Mouse (Mus musculus): Measurements from ENCODE around the gene Cnn2.

Gene Cnn2

DNA sequence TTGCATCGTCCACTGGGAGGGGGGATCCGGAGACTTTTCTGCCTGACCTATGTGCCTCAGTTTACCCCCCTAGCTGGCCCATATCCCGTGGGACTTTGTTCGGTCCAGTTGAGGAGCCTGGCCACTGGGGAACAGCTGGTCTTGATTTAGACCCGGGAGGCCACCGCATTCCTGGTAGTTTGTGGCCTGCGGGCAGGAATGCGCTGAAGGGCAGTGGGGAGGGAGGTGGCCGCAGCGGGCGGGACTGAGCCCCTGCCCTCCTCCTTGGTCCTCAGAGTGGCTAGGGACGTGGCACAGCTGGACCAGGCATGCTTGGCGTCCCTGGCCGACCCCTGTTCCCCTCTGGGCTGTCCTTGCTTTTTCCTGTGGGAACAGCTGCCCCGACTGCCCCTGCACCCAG is 1.5 kb downstream of the Cnn2 start:
- no peak for DNase-seq (ENCODE audit: low spot score in 2 of 2)

DNA sequence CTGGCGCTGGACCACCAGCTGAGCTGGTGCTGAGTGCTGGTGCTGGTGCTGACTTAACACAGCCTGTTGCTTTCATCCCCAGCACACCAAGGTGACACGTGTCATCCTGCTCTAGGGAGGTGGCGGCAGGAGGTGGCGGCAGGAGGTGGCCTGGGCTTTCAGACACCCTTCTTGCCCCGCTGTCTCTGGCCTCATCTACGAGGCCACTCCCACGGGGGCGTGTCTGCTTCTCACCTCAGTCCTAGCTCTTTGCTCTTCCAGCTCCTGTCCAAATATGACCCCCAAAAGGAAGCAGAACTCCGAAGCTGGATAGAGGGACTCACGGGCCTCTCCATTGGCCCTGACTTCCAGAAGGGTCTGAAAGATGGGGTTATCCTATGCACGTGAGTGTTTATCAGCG is 2.7 kb downstream of the Cnn2 start:
- DNase-seq (ENCODE audit: low spot score in 2 of 2), result no peak

DNA sequence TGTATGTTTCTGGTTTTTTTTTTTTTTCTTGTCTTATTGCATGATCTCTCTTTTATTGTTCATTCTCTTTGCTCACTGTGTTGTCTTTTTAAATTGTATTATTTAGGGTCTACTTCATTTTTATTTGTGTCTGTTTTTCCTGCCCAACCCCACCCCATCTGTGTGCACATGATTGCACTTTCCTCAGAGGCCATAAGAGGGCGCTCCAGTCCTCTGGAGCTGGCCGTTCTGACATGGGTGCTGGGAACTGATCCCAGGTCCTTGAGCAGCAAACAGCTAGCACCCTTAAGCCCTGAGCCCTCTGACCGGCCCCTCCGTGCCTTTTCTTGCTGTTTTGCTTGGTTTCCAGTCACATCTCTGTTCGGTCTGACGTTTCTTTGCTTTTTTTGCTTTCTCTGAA is 3.2 kb downstream of the Cnn2 start:
- no peak for DNase-seq (ENCODE audit: low spot score in 2 of 2)

DNA sequence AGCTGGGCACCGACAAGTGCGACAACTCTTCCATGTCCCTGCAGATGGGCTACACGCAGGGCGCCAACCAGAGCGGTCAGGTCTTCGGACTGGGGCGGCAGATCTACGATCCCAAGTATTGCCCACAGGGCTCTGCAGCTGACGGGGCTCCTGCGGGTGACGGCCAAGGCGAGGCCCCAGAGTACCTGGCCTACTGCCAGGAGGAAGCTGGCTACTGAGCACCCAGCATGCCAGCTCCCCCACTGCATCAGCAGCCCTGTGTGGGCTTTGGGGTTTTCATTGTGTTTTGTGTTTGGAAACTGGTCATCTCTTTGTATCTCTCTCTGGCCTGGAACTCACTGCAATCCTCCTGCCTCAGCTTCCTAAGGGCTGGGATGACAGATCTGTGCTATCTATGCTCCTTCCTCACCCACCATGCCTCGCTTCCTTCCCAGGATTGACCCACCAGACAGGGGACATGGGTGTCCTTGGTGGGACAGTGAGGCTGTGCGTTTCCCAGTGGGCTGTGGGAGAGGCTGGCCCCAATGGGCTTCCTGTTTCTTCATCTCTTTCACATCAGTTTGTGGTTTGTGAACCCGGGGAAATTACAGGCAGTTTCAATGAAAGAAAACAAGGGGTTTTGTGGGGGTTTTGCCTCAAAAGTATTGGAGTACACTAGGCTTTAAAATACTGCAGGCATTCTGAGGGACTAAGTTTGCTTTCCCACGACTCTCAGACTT is 6.2 kb downstream of the Cnn2 start:
- no peak for DNase-seq (ENCODE audit: low spot score in 2 of 2)

DNA sequence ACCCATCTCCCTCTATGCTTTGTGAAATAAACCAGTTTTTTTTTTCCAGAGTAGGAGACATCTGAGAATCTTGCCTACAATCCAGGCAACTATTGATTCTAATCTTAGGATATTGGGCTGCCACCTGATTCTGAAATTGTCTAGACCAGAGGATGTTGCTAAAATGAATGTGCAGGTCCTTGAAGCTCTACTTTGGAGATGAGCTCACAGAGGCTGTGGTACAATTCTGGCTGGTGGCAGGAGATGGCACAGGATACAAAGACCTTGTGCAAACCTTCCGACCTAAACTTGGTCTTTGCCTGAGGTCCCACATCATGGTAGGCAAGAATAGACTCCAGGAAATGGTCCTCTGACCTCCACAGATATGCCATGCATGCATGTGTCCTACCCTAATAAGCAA is 7.3 kb downstream of the Cnn2 start:
- DNase-seq (ENCODE audit: low spot score in 2 of 2), result no peak

DNA sequence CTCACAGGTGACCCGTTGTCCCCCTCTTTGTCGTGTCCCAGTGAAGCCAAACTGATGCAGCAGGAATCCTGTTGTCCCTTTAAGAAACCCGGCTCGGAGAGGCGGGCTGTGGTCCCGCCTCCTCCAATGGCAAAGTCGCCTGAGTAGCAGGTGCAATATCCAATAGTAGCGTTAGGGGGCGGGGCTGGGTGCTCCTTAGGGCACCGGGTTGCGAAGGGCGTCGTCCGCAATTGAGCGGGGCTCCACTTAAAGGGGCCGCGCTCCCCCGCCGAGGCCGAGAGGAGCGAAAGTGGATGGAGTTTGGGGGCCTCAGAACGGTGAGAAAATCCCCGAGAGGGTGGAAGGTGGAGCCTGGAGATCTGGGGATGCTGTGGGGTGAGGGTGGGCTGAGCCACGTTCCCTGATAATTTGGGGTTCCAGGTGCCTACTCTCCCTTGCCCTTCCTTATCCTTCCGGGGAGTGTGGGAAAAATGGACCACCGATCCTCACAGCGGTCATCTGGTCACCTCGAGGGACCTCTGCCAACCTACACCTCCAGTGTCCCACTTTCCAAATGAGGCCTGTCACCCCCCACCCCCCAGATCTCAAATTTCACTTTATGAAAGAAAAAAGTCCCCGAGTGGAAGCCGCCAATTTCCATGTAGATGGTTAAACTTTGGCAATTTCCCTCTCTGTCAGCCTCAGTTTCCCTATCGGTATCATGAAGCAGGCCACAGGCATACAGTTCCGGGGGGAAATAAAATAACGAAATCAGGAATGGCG is 8.1 kb downstream of the Cnn2 start, which contains the start of gene Abca7:
TSS of gene Abca7 (plus strand) at position 223 of the 762 bp plus-strand sequence.
- DNase-seq (ENCODE audit: low spot score in 2 of 2), result peak; percentile 95 to 97

DNA sequence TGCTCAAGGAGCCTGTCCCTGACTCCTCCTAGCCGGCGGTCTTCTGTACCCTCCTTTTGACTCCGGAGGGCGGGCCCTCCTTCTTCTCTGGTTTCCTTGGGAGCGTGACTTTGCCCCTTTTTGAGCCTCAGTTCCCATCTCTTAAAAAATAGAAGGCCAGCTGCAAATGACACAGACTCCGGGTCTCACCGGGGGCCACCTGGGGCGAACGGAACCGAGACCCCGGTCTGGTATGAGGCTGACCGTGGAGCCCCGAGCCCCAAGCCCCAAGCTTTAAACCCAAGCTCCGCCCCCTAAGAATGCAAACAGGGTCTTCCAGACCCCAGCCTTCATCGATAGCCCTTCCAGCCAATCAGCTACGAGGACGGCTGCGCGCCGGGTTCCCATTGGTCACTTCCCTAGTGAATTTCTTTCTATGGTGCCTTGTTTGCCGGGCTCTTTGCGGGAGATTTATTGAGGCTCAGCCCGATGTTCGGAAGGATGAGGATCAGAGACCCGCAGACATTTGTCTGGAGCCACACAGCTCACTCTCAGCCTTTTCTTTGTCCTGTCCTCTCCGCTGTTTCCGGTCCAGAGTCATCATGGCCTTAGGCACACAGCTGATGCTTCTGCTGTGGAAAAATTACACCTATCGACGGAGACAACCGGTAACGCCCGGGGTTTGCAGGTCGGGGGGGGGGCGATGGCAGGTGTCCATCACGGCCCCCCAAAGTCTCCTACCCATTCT is 8.8 kb downstream of the Cnn2 start:
- DNase-seq (ENCODE audit: low spot score in 2 of 2), result peak; percentile 73 to 79

DNA sequence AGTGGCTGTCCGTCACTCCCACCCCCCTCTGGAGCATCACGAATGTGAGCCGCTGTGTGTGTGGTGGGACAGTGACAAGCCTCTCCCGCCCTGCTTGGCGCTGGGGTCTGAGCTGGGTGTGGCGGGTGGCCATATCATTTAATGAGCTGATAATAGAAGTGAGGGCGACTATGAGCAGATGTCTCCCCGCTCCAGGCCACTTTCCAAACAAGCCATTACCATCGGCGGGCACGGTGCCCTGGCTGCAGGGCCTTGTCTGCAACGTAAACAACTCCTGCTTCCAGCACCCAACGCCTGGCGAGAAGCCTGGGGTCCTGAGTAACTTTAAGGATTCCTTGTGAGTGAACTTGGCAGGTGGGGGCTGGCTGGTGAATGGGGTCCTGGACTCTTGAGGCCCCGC is 9.4 kb downstream of the Cnn2 start:
- no peak for DNase-seq (ENCODE audit: low spot score in 2 of 2)

DNA sequence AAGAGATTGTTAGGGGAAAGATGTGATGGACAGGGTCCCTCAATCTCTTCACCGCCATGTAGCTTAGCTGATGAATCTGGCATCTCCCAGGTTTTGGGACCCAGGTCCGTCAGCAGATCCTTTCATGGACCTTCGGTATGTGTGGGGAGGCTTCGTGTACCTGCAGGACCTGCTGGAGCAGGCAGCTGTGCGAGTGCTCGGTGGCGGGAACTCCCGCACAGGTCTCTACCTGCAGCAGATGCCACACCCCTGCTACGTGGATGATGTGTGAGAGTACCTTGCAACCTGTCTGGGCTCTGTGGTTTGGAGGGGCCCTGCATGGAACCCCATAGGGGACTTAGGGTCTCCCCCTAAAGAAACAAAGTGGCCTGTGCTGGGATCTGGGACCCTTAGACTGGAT is 13.6 kb downstream of the Cnn2 start:
- DNase-seq (ENCODE audit: low spot score in 2 of 2), result no peak

DNA sequence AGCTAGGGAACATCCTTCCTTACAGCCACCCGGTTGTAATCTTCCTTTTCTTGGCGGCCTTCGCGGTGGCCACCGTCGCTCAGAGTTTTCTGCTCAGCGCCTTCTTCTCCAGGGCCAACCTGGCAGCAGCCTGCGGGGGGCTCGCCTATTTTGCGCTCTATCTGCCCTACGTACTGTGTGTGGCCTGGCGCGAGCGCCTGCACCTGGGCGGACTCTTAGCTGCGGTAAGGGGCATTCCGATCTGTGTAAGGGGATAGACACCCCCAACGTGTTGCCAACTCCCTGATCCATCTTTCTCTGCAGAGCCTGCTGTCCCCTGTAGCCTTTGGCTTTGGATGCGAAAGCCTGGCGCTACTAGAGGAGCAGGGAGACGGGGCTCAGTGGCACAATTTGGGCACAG is 14.4 kb downstream of the Cnn2 start:
- no peak for DNase-seq (ENCODE audit: low spot score in 2 of 2)

DNA sequence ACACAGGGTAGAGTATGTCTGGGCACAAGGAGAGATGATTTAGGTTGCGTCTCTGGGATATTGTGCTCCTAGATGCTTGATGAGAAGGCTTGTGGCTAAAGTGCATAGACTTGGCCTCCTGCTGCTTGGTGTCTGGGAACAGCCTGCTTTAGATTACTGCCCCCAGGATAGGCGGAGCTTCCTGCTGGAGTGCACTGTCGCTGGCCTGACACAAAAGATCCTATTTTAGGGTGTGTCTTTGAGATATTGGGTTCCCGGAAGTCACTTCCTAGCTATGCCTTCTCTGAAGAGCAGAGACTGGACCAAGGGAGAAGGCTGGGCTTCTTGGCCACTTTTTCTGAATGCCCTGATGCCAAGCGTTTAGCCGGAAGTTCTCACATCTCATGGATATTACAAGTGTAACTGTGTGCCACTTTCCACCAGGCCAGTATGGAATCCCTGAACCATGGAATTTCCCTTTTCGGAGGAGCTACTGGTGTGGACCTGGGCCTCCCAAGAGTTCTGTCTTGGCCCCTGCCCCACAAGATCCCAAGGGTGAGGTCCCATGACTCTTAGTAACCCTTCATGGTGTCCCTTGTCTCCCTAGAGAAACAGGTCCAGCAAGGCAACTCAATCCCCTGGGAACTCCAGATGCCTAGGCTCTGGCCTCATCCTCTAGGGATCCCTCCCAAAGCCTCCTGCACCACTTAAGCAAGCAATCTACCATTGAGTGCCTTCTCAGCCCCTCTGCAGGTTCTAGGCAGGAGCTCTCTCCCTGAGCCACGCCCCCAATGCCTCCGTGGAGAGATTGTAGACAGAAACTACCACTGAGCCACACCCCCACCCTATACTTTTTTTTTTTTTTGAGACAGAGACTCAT is 15.2 kb downstream of the Cnn2 start:
- DNase-seq (ENCODE audit: low spot score in 2 of 2), result no peak

DNA sequence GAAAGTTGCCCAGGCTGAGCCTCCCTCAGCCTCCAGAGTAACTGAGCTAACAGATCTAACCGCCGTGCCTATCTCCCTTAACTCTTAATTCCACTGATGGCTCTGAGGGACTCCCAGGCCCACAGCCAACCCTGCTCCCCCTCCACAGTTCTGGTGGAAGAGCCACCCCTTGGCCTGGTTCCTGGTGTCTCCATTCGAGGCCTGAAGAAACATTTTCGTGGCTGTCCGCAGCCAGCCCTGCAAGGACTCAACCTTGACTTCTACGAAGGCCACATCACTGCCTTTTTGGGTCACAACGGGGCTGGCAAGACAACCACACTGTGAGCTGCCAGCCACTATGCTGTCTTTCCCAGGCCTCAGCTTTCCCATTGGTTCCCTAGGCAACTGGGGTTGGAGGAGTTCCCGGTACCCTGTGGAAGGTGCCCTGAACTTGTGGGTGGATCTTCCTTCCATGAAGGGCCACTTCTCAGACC is 15.9 kb downstream of the Cnn2 start:
- DNase-seq (ENCODE audit: low spot score in 2 of 2), result no peak

DNA sequence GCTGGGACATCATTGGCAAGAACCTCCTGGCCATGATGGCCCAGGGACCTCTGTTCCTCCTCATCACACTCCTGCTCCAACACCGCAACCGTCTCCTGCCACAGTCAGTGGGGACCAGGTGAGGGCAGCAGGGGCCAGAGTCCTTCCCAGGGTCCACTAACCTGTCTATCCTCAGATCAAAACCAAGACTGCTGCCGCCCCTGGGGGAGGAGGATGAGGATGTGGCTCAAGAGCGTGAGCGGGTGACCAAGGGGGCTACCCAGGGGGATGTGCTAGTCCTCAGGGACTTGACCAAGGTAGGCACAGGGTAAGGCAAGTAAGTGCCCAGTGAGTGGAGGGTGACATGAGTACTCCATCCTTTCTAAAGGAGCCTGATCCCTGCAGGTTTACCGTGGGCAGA is 23.4 kb downstream of the Cnn2 start:
- DNase-seq (ENCODE audit: low spot score in 2 of 2), result no peak

DNA sequence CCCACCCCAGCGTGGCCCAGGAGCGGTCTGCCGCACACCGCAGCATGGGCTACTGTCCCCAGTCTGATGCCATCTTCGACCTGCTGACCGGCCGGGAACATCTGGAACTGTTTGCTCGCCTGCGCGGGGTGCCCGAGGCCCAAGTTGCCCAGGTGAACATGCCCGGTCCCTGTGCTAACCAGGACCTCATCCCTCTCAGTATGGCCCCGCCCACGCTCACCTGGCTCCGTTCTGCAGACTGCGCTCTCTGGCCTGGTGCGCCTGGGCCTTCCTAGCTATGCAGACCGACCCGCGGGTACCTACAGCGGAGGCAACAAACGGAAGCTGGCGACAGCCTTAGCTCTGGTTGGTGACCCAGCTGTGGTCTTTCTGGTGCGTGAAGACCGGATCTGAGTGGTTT is 25.2 kb downstream of the Cnn2 start:
- no peak for DNase-seq (ENCODE audit: low spot score in 2 of 2)

DNA sequence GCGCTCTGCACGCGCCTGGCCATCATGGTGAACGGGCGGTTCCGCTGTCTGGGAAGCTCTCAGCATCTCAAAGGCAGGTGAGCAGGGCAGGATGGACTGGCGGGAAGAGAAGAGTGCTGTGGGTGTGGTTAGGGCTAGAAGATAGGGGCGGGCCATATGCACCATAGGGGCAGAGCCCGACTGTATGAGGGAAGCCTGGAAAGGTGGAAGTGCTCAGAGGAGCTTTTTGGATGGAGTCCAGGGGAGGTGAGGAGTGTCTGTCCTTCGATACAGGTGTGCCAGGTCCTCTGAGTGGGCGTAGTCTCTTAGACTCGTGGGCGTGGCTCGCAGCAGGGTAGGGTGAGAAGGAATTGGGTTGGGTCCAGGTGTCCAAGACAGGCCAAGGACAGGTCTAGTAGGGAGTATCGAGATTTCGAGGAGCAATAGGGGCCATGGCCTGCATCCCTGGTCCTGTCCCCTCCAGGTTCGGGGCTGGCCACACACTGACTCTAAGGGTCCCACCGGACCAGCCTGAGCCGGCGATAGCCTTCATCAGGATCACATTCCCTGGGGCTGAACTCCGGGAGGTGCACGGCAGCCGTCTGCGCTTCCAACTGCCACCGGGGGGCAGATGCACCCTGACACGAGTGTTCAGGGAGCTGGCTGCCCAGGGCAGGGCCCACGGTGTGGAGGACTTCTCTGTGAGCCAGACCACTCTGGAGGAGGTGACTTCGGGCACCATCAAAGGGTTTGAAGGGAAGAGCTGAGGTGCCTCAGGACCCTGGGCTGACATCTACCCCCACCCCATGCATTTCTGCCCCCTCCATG is 26.3 kb downstream of the Cnn2 start:
- no peak for DNase-seq (ENCODE audit: low spot score in 2 of 2)

DNA sequence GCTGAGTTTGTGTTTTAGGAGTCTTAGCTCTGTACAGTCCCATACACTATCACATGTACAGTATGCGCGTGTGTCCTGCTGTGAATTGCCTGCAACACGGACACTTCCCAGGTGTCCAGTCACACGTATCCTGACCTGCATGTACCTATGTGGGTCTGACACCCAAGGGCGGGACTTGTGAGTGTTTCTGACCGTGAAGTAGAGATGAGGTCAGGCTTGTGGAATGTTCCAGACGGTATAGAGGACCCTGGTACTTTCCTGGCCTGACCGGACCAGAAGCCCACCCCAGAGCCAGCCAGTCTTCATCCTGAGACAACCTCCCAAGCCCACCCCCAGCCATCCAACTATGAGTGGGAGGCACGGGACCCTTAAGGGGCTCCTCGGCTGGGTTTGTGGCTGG is 27.2 kb downstream of the Cnn2 start:
- DNase-seq (ENCODE audit: low spot score in 2 of 2), result no peak

DNA sequence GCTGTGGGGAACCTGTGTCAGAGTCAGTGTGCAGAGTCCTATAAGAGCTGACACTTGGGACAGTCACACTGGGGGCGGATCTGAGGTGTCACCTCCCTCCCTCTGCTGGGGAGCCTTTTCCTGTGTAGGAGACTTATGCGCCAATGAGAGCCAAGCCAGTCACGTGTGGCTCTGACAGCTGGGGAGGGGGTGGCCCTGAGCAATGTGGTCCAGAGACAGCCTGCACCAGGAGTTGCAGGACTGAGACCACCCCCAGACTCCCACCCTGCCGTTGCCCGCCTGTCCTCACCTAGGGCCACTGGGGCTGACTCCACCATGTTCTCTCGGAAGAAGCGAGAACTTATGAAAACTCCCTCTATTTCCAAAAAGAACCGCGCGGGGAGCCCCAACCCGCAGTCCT is 28.1 kb downstream of the Cnn2 start, which contains the start of gene Arhgap45:
TSS of gene Arhgap45 (plus strand) at position 143 of the 400 bp plus-strand sequence.
- no peak for DNase-seq (ENCODE audit: low spot score in 2 of 2)

DNA sequence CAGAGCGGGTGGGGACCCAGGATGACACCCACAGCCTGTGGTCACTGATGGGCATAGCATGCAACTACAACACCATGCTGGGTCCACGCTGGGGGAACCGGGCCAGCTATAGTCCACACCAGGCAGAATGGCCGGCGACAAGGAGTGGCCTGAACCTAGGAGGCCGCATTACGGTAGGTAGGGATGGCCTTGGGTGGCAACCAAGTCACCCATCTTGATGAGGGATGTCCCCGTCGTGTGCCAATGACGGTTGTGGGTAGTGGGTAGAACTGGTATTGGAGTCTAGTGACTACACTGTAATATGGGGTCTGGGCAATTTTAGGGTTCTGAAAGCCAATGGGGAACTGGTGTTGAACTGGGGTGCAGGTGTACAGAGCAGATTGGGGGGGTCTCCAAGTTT is 28.5 kb downstream of the Cnn2 start:
- no peak for DNase-seq (ENCODE audit: low spot score in 2 of 2)

DNA sequence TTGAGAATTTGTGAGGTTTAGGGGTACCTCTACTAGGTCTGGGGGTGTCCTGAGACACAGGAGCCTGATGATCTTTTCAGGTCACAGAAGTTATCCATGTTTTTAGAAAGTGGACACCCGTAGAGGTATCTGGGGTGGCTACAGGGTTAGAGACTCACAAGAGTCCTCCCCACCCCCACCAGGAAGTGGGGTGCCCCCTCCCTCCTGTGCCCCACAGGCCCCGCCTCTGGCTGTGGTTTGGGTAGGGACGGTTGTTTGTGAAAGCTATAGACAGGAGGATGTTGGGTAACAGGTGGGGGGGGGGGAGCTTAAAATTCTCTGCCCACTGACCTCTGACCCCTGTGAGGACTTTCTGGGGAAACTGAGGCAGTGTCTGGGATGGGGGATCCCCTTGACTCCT is 29.0 kb downstream of the Cnn2 start:
- DNase-seq (ENCODE audit: low spot score in 2 of 2), result no peak

DNA sequence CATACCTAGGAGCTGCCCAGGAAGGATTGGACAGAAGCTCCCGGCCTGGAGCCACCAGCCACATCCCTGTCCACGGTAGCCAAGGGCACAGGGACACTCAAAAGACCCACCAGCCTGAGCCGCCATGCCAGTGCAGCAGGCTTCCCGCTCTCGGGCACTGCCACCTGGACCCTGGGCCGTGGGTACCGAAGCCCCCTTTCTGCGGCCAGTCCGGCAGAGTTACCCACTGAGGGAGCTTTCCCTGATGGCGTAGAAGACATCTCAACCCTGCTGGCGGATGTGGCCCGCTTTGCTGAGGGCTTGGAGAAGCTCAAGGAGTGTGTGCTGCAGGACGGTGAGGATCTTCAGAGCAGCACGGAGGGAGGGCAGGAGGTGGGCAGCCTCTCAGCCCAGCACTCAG is 29.4 kb downstream of the Cnn2 start:
- no peak for DNase-seq (ENCODE audit: low spot score in 2 of 2)
